Mouse (Mus musculus): ENCODE measurements around the gene Dse.
"Not testable (repeated sequence)": the region's sequence is repeated elsewhere in the genome, so short reads cannot be mapped to it uniquely, and the experiment has no call there.

GRCm38 (mm10) chr10:34252833-34253232 lies 45.3 kb upstream of the Dse start:
- TF ChIP-seq CTCF (IDR thresholded peaks at IDR 0.05; ENCODE audit: low read depth, low read length); POLR2A (IDR thresholded peaks at IDR 0.05; ENCODE audit: extremely low read depth, insufficient read depth, low read length): not testable (repeated sequence)

Data from liver, adult 2 months (tissue).